Mouse (Mus musculus) Muller cell, postnatal 12 days (primary cell): ENCODE data around the gene Gm49027.

Experiments
- DNase-seq: peaks from one replicate; pipeline ENCODE4 v3.0.0-alpha.2; 2015; ENCODE audit errors: inconsistent ontology term

Gm49027 gene

DNA sequence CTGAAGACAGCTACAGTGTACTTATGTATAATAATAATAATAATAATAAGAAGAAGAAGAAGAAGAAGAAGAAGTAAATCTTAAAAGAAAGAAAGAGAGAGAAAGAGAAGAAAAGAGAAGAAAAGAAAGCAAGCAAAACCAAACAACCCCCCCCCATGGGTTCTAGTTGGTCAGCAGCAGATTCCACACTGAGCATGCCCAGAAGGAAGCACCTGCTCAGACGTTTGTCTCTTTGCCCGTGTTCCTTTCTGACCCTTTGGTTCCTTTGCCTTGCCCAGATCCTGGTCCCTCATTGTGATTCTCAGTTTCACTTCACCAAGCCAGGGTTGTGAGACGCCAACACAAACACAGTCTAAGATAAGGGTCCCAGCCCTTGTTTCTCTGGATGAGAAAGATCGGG lies 23.3 kb downstream of the Gm49027 start:
- DNase-seq, result no peak

DNA sequence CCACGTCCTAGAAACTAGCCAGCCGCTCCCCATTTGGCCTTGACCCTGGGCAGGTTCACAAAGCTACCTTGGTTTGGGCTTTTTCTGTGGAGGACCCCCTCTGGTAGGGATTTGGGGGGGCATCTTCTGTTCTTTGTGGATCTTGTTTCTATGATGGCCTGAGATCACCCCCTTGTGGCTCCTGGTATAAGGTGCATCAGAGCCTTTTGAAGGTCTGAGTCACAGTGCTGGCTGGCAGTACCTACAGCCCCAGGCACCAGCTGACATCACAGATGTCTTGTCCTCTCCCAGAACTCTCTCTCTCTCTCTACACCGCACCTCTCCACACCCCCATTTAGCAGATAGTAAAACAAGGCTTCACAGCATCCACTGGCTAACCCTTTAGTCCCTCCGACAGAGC lies 25.6 kb downstream of the Gm49027 start:
- peak; percentile 25 for DNase-seq

- DNase-seq, result no peak
Measured at GRCm38 (mm10) chr5:123489935-123490334, 35.4 kb downstream of the Gm49027 start.

DNA sequence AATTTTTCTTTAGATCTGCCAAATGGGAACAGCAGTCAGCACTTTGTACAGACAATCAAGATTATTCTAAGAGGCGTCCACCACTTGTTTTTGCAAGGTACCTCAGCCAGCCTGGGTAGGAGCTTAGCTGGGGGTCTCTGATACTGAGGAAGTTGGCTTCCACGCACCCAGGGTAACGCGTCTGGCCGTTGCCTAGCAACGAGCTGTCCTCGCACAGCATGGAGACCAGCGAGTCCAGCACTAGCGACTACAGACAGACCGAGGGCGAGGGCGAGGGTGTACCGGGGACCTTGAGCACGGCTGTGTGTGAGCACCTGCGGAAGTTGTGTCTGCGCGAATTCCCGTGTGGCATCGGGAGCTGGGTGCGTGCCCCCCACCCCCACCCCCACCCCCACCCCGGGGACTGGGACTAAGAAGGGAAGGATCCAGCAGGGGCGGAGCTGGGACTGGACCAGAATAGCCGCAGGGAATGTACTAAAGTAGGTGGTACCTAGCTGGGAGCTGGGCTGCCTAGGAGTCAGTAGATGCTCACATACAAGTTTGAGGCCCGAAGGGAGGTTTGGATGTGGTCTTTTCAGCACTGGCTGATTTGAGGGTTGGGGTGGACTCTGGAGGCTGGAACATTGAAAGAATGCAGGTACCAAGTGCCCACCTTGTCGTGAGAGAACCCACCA lies 36.0 kb downstream of the Gm49027 start, which contains the start of the genes Lrrc43 and Il31:
Gene Lrrc43 (plus strand): TSS at position 194 of the 674 bp plus-strand sequence.
Gene Il31 (minus strand): TSS at position 378 of the 674 bp plus-strand sequence.
- peak; percentile 19 for DNase-seq

- no peak for DNase-seq
Measured at GRCm38 (mm10) chr5:123487659-123488395, 37.5 kb downstream of the Gm49027 start.

DNA sequence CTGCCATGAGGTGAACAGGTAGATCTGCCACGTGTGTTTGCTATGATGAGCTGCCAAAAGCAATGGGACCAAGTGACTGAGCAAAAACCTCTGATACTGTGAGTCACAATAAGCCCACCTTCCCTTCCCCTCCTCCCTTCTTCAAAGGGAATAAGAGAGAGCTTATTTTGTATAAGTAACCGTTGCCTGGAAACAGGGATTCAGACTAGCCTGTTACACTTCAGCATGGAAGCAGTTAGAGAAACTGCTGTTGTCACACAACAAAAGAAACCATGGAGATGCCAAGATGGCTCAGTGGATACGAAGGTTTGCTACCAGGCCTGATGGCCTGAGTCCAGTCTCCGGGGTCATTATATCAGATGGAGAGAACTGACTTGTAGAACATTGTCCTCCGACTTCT lies 51.5 kb downstream of the Gm49027 start:
- no peak for DNase-seq

- no peak for DNase-seq
Measured at GRCm38 (mm10) chr5:123470784-123471400, 54.4 kb downstream of the Gm49027 start.

DNA sequence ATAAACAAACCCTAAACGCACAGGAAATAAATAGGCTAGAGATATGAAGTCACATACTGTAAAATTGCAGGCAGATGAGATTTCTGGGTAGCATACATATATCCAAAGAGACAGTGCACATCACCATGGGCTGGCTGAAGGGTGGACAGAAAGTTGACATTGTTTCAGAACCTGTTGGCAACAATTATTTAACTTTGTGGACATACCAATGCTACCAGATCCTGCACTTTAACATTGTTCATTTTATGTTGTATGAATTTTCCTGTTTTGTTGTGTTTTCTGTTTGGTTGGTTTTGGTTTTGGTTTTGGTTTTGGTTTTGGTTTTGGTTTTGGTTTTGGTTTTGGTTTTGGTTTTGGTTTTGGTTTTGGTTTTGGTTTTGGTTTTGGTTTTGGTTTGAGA lies 60.6 kb downstream of the Gm49027 start:
- DNase-seq, result no peak
